Mouse (Mus musculus): ENCODE results near the gene Klf3. TPM values are rescaled to one million over a fixed set of nuclear protein-coding genes. Genes with fewer than 3 reads are reported as not detected.

Gene Klf3
- polyA plus RNA-seq, 2 experiments = 38.2 to 76.0 TPM

- Histone ChIP-seq H3K9ac (ENCODE audit: low read depth, low read length, severe bottlenecking) (no peak overlapping the region), H3K27me3 (ENCODE audit: control insufficient read depth, insufficient read depth, low read length) (no peaks in the 10 kb centered on the region), H3K36me3 (ENCODE audit: control insufficient read depth, insufficient read depth, low read length) (peaks cover 16% of the 10 kb centered on the region), H3K9me3 (ENCODE audit: control insufficient read depth, low read length) (no peaks in the 10 kb centered on the region), H3K27ac (replicated peaks; ENCODE audit: low read depth, low read length) (no peak overlapping the region), H3K4me2 (replicated peaks; ENCODE audit: low read depth, low read length, severe bottlenecking) (no peak overlapping the region), H3K4me3 (replicated peaks; ENCODE audit: low read length) (no peak overlapping the region), H3K4me1 (ENCODE audit: control insufficient read depth, insufficient read depth, low read length) (no peaks in the 10 kb centered on the region)
- no peak for DNase-seq (ENCODE audit: low spot score)
- 59% methylated on average over 1 of the region's 1 CpGs for WGBS
- no peak for ATAC-seq (ENCODE audit: low FRiP score, low read depth)
- no peak for TF ChIP-seq POLR2A (IDR thresholded peaks at IDR 0.05; ENCODE audit: borderline replicate concordance, extremely low read depth, insufficient read depth, insufficient read length)
These were observed 31.0 kb downstream of the Klf3 start for GRCm38 (mm10) chr5:64834213-64834612.

- ATAC-seq (ENCODE audit: low FRiP score, low read depth) = no peak
- H3K4me1 ChIP-seq (ENCODE audit: control insufficient read depth, insufficient read depth, low read length) = no peaks in the 10 kb centered on the region
- DNase-seq (ENCODE audit: low spot score) = no peak
- 0 out of 2 replicates have a peak, but pooled peaks cover 5% of the 10 kb centered on the region for H3K36me3 ChIP-seq (ENCODE audit: control insufficient read depth, insufficient read depth, low read length)
- TF ChIP-seq POLR2A (IDR thresholded peaks at IDR 0.05; ENCODE audit: borderline replicate concordance, extremely low read depth, insufficient read depth, insufficient read length) = no peak
- no peak overlapping the region for H3K9ac ChIP-seq (ENCODE audit: low read depth, low read length, severe bottlenecking)
- H3K4me3 ChIP-seq (replicated peaks; ENCODE audit: low read length) = no peak overlapping the region
- no peaks in the 10 kb centered on the region for H3K27me3 ChIP-seq (ENCODE audit: control insufficient read depth, insufficient read depth, low read length)
- H3K9me3 ChIP-seq (ENCODE audit: control insufficient read depth, low read length) = no peaks in the 10 kb centered on the region
- no peak overlapping the region for H3K4me2 ChIP-seq (replicated peaks; ENCODE audit: low read depth, low read length, severe bottlenecking)
- WGBS = 85% methylated on average over 4 of the region's 4 CpGs
- H3K27ac ChIP-seq (replicated peaks; ENCODE audit: low read depth, low read length) = no peak overlapping the region
These were observed 32.1 kb downstream of the Klf3 start for GRCm38 (mm10) chr5:64835295-64835694.

GRCm38 (mm10) chr5:64839016-64839599 is 35.9 kb downstream of the Klf3 start:
- Histone ChIP-seq H3K4me1 (ENCODE audit: control insufficient read depth, insufficient read depth, low read length) (no peaks in the 10 kb centered on the region), H3K9ac (ENCODE audit: low read depth, low read length, severe bottlenecking) (no peak overlapping the region), H3K27me3 (ENCODE audit: control insufficient read depth, insufficient read depth, low read length) (no peaks in the 10 kb centered on the region), H3K27ac (replicated peaks; ENCODE audit: low read depth, low read length) (no peak overlapping the region), H3K4me3 (replicated peaks; ENCODE audit: low read length) (no peak overlapping the region), H3K4me2 (replicated peaks; ENCODE audit: low read depth, low read length, severe bottlenecking) (no peak overlapping the region), H3K9me3 (ENCODE audit: control insufficient read depth, low read length) (no peaks in the 10 kb centered on the region), H3K36me3 (ENCODE audit: control insufficient read depth, insufficient read depth, low read length) (no peaks in the 10 kb centered on the region)
- ATAC-seq (ENCODE audit: low FRiP score, low read depth) (no peak), DNase-seq (ENCODE audit: low spot score) (no peak)
- TF ChIP-seq POLR2A (IDR thresholded peaks at IDR 0.05; ENCODE audit: borderline replicate concordance, extremely low read depth, insufficient read depth, insufficient read length) = no peak
- WGBS = 81% methylated on average over 6 of the region's 6 CpGs

DNA sequence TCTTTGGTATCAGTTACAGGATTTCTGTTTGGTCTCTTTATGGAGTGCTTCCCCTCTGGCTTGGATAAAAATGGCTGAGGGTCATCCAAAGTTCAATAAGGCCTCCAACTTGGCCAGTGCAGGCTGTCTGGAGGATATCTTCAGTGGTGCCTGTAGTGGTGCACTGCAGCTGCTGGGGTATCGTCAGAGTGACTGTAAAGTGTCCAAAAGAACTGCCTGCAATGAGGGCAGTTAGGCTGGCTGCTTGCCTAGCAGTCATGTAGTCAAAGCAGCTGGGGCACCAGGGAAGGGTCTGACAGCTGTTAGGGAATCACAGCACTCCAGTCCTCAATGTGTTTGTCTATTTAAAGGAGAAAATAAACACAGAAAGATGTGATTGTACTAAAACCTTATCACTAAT is 36.9 kb downstream of the Klf3 start:
- no peak for TF ChIP-seq POLR2A (IDR thresholded peaks at IDR 0.05; ENCODE audit: borderline replicate concordance, extremely low read depth, insufficient read depth, insufficient read length)
- Histone ChIP-seq H3K27me3 (ENCODE audit: control insufficient read depth, insufficient read depth, low read length) (no peaks in the 10 kb centered on the region), H3K4me3 (replicated peaks; ENCODE audit: low read length) (no peak overlapping the region), H3K9ac (ENCODE audit: low read depth, low read length, severe bottlenecking) (no peak overlapping the region), H3K9me3 (ENCODE audit: control insufficient read depth, low read length) (no peaks in the 10 kb centered on the region), H3K4me2 (replicated peaks; ENCODE audit: low read depth, low read length, severe bottlenecking) (no peak overlapping the region), H3K36me3 (ENCODE audit: control insufficient read depth, insufficient read depth, low read length) (no peaks in the 10 kb centered on the region), H3K4me1 (ENCODE audit: control insufficient read depth, insufficient read depth, low read length) (no peaks in the 10 kb centered on the region), H3K27ac (replicated peaks; ENCODE audit: low read depth, low read length) (no peak overlapping the region; the same call in 1 of the 2 replicates)
- DNase-seq (ENCODE audit: low spot score) (peak; percentile 78), ATAC-seq (ENCODE audit: low FRiP score, low read depth) (peak; percentile 90)
- WGBS = 19% methylated on average over 1 of the region's 1 CpGs

DNA sequence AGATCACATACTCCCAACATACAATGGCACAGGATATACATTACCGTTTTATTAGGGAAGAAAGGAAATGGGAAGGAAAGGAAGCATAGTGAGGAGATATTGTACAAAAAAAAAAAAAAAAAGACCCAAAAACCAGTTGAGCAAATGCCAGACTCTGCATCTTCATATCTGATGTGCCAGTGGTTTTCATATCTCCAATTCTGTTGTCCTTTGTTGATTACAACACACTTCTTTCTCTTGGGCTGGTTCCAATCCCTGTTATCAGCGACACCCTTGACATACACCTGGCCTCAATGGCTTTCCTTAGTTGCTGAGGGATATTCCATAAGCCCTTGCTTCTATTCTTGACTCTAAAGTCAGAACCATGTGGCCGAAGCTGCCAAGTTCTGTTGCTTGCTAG is 41.4 kb downstream of the Klf3 start:
- Histone ChIP-seq H3K36me3 (ENCODE audit: control insufficient read depth, insufficient read depth, low read length) (no peaks in the 10 kb centered on the region), H3K27ac (replicated peaks; ENCODE audit: low read depth, low read length) (no peak overlapping the region), H3K4me2 (replicated peaks; ENCODE audit: low read depth, low read length, severe bottlenecking) (no peak overlapping the region), H3K9me3 (ENCODE audit: control insufficient read depth, low read length) (no peaks in the 10 kb centered on the region), H3K4me1 (ENCODE audit: control insufficient read depth, insufficient read depth, low read length) (no peaks in the 10 kb centered on the region), H3K4me3 (replicated peaks; ENCODE audit: low read length) (no peak overlapping the region), H3K9ac (ENCODE audit: low read depth, low read length, severe bottlenecking) (no peak overlapping the region), H3K27me3 (ENCODE audit: control insufficient read depth, insufficient read depth, low read length) (no peaks in the 10 kb centered on the region)
- no peak for ATAC-seq (ENCODE audit: low FRiP score, low read depth)
- DNase-seq (ENCODE audit: low spot score) = no peak
- 90% methylated on average over 3 of the region's 3 CpGs for WGBS
- TF ChIP-seq POLR2A (IDR thresholded peaks at IDR 0.05; ENCODE audit: borderline replicate concordance, extremely low read depth, insufficient read depth, insufficient read length) = no peak
